Mouse (Mus musculus): ENCODE measurements around the gene Zbtb46. TPM values are rescaled to one million over a fixed set of nuclear protein-coding genes. Genes with fewer than 3 reads are reported as not detected.

The Zbtb46 gene
- polyA plus RNA-seq, 1 experiment, result not detected

DNA sequence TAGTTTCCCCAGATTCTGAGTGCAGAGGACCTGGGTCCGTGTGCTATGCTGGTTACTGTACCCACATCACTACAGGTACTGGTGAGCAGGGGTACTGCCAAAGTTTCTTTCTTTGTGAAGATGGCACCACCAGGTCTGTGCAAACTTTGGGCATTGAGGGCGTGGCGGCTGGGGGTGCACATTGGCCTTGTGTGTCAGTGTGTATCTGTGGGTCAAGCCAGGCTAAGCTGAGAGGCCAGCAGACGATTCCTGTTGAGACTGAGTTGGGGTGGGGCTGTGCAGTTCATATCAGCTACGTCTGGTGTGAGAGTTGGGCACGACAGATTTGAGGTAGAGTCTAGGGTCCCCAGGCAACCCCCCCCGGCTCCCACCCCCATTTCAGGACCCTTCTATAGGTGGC is 74.8 kb downstream of the Zbtb46 start:
- TF ChIP-seq POLR2A (IDR thresholded peaks at IDR 0.05; ENCODE audit: insufficient read depth, low read depth, low read length) (no peak), CTCF (IDR thresholded peaks at IDR 0.05; ENCODE audit: insufficient read depth, low read depth, low read length) (no peak)
- Histone ChIP-seq H3K4me3 (ENCODE audit: insufficient read depth, low read depth, low read length) (no peak overlapping the region), H3K27ac (ENCODE audit: insufficient read depth, low read depth, low read length) (no peak overlapping the region), H3K4me1 (ENCODE audit: control insufficient read depth, insufficient read depth, low read length) (peaks cover 11% of the 10 kb centered on the region)
- 86% methylated on average over 7 of the region's 7 CpGs for whole genome bisulfite sequencing

DNA sequence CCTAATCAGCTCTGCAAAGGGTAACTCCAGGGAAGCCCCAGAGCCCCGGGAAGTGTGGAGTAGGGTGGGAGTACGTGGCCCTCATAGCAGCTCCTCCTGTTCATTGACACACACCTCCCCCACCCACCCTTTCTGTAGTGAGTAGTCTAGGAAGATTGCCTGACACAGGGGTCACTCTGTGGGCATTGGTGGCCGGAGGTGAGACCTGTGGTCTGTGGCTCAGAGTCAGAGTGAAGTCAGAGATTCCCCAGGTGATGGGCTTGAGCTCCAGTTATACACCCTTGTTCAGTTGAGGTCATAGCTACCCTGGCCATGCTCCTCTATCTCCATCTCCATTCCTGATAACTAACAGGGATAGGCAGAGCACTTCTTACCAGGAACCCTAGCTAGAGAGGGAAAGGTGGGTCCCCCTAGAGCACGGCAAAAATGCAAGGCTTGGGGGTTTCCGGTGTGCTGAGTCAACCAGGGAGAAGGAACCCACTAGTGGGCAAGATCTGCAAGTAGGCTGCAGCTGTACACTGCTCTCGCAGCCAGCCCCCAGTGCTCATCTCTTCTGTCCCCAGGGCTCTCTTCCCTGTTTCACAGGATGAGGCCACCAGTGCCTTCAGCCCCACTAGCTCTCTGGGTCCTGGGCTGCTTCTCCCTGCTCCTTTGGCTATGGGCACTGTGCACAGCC is 77.5 kb downstream of the Zbtb46 start:
- no peak for TF ChIP-seq CTCF (IDR thresholded peaks at IDR 0.05; ENCODE audit: insufficient read depth, low read depth, low read length)
- TF ChIP-seq POLR2A (IDR thresholded peaks at IDR 0.05; ENCODE audit: insufficient read depth, low read depth, low read length), result no peak
- WGBS, result 92% methylated on average over 6 of the region's 6 CpGs
- H3K27ac ChIP-seq (ENCODE audit: insufficient read depth, low read depth, low read length), result no peak overlapping the region
- no peak overlapping the region for H3K4me3 ChIP-seq (ENCODE audit: insufficient read depth, low read depth, low read length)
- peaks cover 11% of the 10 kb centered on the region for H3K4me1 ChIP-seq (ENCODE audit: control insufficient read depth, insufficient read depth, low read length)

DNA sequence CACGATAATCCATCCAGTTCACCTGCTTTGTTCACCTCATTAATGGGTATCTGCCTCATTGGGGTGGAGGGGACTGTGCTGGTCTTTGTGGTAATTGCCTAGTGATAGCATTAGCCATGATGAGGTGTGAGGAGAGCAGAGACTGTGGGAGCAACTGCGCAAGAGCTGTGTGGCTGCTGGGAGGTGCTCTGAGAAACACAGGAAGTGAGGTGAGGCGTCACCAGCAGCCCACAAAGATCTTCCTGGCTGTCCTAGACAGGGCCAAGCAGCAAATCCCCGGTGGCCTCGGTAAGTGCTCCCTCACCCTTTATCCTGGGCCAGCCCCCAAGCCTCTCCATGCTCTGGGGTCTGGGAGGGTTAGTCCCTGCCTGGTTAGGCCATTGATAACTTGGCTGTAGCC is 78.1 kb downstream of the Zbtb46 start:
- Histone ChIP-seq H3K4me1 (ENCODE audit: control insufficient read depth, insufficient read depth, low read length) (peaks cover 7% of the 10 kb centered on the region), H3K27ac (ENCODE audit: insufficient read depth, low read depth, low read length) (no peak overlapping the region), H3K4me3 (ENCODE audit: insufficient read depth, low read depth, low read length) (no peak overlapping the region)
- 93% methylated on average over 5 of the region's 5 CpGs for WGBS
- TF ChIP-seq CTCF (IDR thresholded peaks at IDR 0.05; ENCODE audit: insufficient read depth, low read depth, low read length) (no peak), POLR2A (IDR thresholded peaks at IDR 0.05; ENCODE audit: insufficient read depth, low read depth, low read length) (no peak)

DNA sequence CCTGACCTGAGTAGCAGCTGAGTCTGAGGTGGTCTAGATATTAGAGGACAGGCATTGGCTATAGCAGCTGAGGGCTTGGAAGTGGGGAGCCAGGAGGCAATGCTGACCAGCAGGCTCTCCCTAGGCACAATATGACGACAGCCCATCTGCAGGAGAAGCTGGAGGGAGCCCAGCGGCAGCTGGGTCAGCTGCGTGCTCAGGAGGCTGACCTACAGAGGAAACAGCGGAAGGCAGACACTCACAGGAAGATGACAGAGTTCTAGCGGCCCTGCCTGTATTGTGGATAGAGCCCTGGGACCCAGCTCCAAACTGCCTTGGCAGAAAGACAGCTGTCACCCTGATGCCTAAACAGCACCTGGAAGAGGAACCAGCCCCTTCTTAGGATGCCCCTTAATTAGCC is 79.0 kb downstream of the Zbtb46 start:
- TF ChIP-seq POLR2A (IDR thresholded peaks at IDR 0.05; ENCODE audit: insufficient read depth, low read depth, low read length), result no peak
- TF ChIP-seq CTCF (IDR thresholded peaks at IDR 0.05; ENCODE audit: insufficient read depth, low read depth, low read length), result no peak
- Histone ChIP-seq H3K27ac (ENCODE audit: insufficient read depth, low read depth, low read length) (no peak overlapping the region), H3K4me3 (ENCODE audit: insufficient read depth, low read depth, low read length) (no peak overlapping the region), H3K4me1 (ENCODE audit: control insufficient read depth, insufficient read depth, low read length) (peaks cover 5% of the 10 kb centered on the region; the same call in 1 of the 2 replicates)
- 86% methylated on average over 5 of the region's 5 CpGs for WGBS

DNA sequence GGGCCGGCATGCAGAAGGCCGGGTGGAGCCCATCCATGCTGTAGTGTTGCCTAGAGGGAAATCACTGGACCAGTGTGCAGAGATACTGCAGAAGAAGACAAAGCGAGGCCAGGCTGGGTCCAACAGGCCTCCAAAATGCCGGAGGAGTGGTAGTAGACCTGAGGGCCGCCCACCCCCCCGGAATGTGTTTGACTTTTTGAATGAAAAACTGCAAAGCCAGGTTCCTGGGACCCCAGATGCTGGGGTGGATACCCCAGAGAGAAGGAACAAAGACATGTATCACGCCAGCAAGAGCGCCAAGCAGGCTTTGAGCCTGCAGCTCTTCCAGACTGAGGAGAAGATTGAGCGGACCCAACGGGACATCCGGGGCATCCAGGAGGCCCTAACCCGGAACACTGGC is 79.4 kb downstream of the Zbtb46 start, which contains the start of gene Lime1:
Gene Lime1, plus strand, starts transcription at position 301 of the 400 bp plus-strand sequence.
- Histone ChIP-seq H3K27ac (ENCODE audit: insufficient read depth, low read depth, low read length) (no peak within 1 kb of the TSS), H3K4me1 (ENCODE audit: control insufficient read depth, insufficient read depth, low read length) (0 out of 2 replicates have a peak, but pooled peaks cover 2% of the 10 kb centered on the region), H3K4me3 (ENCODE audit: insufficient read depth, low read depth, low read length) (no peak within 1 kb of the TSS)
- TF ChIP-seq POLR2A (IDR thresholded peaks at IDR 0.05; ENCODE audit: insufficient read depth, low read depth, low read length), result no peak
- no peak for TF ChIP-seq CTCF (IDR thresholded peaks at IDR 0.05; ENCODE audit: insufficient read depth, low read depth, low read length)
- WGBS, result 90% methylated on average over 12 of the region's 12 CpGs

DNA sequence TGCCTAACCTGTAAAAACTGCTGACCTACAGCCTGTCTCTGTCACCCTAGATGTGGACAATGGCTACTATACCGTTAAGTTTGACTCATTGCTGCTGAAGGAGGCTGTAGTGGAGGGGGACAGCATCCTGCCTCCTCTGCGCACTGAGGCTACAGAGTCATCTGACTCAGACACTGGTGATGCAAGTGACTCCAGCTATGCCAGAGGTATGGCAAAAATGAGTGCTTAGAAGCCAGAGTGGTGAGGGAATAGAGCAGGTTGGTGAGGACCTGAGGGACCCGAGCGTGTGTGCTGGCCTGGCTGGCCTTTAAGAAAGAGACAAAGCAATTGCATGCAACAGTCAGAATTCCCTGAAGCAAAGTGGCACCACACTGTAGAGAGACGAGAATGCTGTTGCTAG is 80.5 kb downstream of the Zbtb46 start:
- Histone ChIP-seq H3K4me3 (ENCODE audit: insufficient read depth, low read depth, low read length) (no peak overlapping the region), H3K4me1 (ENCODE audit: control insufficient read depth, insufficient read depth, low read length) (no peaks in the 10 kb centered on the region), H3K27ac (ENCODE audit: insufficient read depth, low read depth, low read length) (no peak overlapping the region)
- 70% methylated on average over 5 of the region's 5 CpGs for WGBS
- TF ChIP-seq CTCF (IDR thresholded peaks at IDR 0.05; ENCODE audit: insufficient read depth, low read depth, low read length) (no peak), POLR2A (IDR thresholded peaks at IDR 0.05; ENCODE audit: insufficient read depth, low read depth, low read length) (no peak)

DNA sequence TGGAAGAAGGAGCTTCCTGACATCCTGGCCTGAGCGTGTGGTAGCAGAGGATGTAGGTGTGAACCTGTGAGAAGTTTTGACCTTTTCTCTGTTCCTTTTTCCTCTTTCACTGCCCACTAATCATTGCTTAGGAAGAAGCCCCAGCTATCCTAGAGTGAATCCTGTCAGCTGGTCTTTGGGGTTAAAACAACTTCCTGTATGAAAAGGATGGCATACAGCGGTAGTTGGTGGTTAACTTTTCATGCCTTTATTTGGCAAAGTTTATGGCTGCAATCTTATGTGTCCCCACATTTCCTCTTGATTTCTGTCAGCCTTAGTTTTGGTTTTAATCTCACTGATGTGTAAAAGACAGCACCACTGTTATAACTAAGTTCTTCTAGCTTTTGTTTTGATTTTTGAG is 82.0 kb downstream of the Zbtb46 start:
- Histone ChIP-seq H3K27ac (ENCODE audit: insufficient read depth, low read depth, low read length) (no peak overlapping the region), H3K4me3 (ENCODE audit: insufficient read depth, low read depth, low read length) (no peak overlapping the region), H3K4me1 (ENCODE audit: control insufficient read depth, insufficient read depth, low read length) (no peaks in the 10 kb centered on the region)
- TF ChIP-seq POLR2A (IDR thresholded peaks at IDR 0.05; ENCODE audit: insufficient read depth, low read depth, low read length), result no peak
- no peak for TF ChIP-seq CTCF (IDR thresholded peaks at IDR 0.05; ENCODE audit: insufficient read depth, low read depth, low read length)
- WGBS, result 79% methylated on average over 2 of the region's 2 CpGs

DNA sequence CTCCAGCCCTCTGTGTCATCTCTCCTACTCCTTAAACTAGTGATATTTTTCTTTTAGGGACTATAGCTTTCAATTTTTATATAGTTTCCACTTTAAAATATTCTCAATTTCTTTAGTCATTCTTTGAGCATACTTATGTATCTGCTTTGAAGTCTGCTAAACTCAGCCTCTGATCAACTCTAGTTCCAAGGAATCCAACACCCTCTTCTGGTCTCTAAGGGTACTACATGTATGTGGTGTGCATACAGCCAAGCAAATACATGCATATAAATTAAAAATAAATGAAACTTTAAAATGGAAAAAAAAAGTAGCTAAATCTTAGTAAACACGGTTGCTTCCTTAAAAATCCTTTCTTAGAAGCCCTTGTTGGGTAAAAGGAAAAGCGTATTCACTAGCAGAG is 83.4 kb downstream of the Zbtb46 start:
- H3K27ac ChIP-seq (ENCODE audit: insufficient read depth, low read depth, low read length), result no peak overlapping the region
- TF ChIP-seq POLR2A (IDR thresholded peaks at IDR 0.05; ENCODE audit: insufficient read depth, low read depth, low read length) (no peak), CTCF (IDR thresholded peaks at IDR 0.05; ENCODE audit: insufficient read depth, low read depth, low read length) (no peak)
- H3K4me1 ChIP-seq (ENCODE audit: control insufficient read depth, insufficient read depth, low read length), result no peaks in the 10 kb centered on the region
- no peak overlapping the region for H3K4me3 ChIP-seq (ENCODE audit: insufficient read depth, low read depth, low read length)
- 93% methylated on average over 2 of the region's 2 CpGs for WGBS

DNA sequence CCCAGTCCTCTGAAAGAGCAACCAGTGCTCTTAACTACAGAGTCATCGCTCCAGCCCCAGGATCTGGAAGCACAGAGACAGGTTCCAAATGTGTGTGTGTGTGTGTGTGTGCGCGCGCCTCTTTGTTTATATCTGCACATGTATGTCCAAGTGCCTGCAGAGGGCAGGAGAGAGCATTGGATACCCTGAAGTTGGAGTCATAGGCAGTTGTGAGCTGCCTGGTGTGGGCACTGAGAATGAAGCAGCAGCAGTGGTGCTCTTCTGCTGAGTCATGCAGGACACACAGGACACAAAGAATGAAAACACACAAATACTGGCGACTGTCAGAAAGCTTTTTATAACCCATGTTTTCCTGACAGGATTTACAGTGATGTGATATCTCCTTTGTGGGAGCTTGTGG is 89.2 kb downstream of the Zbtb46 start:
- WGBS, result 95% methylated on average over 5 of the region's 5 CpGs
- no peak overlapping the region for H3K4me3 ChIP-seq (ENCODE audit: insufficient read depth, low read depth, low read length)

More for the DNA sequence above, 89.2 kb downstream of the Zbtb46 start:
- H3K4me1 ChIP-seq (ENCODE audit: control insufficient read depth, insufficient read depth, low read length), result no peaks in the 10 kb centered on the region
- TF ChIP-seq CTCF (IDR thresholded peaks at IDR 0.05; ENCODE audit: insufficient read depth, low read depth, low read length) (no peak), POLR2A (IDR thresholded peaks at IDR 0.05; ENCODE audit: insufficient read depth, low read depth, low read length) (no peak)
- H3K27ac ChIP-seq (ENCODE audit: insufficient read depth, low read depth, low read length), result no peak overlapping the region
